Mouse (Mus musculus): Measurements from ENCODE around the gene Col13a1. TPM values are rescaled to one million over a fixed set of nuclear protein-coding genes. Genes with fewer than 3 reads are reported as not detected.

Gene Col13a1
- total and polyA plus RNA-seq, 3 experiments: not detected

- TF ChIP-seq BHLHE40 (IDR thresholded peaks at IDR 0.05; ENCODE audit: low read depth, low read length): no peak
- TF ChIP-seq CTCF (conservative IDR thresholded peaks at IDR 0.05 in 1 of 2, IDR thresholded peaks at IDR 0.05 in 1 of 2; ENCODE audit: low read depth in 2 of 2, low read length in 2 of 2): peak; percentile 85 to 87
- no peak for TF ChIP-seq ETS1 (conservative IDR thresholded peaks at IDR 0.05; ENCODE audit: low read depth, low read length)
- TF ChIP-seq ZKSCAN1 (IDR thresholded peaks at IDR 0.05; ENCODE audit: borderline replicate concordance, low read depth, low read length): no peak
- TF ChIP-seq HCFC1 (IDR thresholded peaks at IDR 0.05; ENCODE audit: low read depth, low read length): no peak
- no peak for TF ChIP-seq USF2 (conservative IDR thresholded peaks at IDR 0.05; ENCODE audit: low read depth, low read length)
- TF ChIP-seq NELFE (IDR thresholded peaks at IDR 0.05; ENCODE audit: low read depth, low read length): no peak
- no peak for TF ChIP-seq KAT2A (IDR thresholded peaks at IDR 0.05; ENCODE audit: insufficient replicate concordance, low read length)
- no peak for TF ChIP-seq USF1 (IDR thresholded peaks at IDR 0.05; ENCODE audit: low read depth, low read length)
- no peak for TF ChIP-seq SIN3A (IDR thresholded peaks at IDR 0.05; ENCODE audit: low read length)
- TF ChIP-seq UBTF (IDR thresholded peaks at IDR 0.05; ENCODE audit: low read depth, low read length): no peak
- no peak for TF ChIP-seq MAZ (IDR thresholded peaks at IDR 0.05; ENCODE audit: low read depth, low read length)
Measured at GRCm38 (mm10) chr10:61980424-61980823, 1.5 kb upstream of the Col13a1 start (continued).

- peaks cover 12% of the 10 kb centered on the region for H3K9me3 ChIP-seq (replicated peaks; ENCODE audit: low read length)
- H3K4me1 ChIP-seq (ENCODE audit: control insufficient read depth in 1 of 2, insufficient read depth in 2 of 2): no peaks in the 10 kb centered on the region; a peak in 1 of 4 replicates
- no peak overlapping the region for H3K4me3 ChIP-seq (replicated peaks in 1 of 3; ENCODE audit: low read depth in 2 of 3, low read length in 2 of 3, poor library complexity in 1 of 3)
- in situ Hi-C loops (cut with MboI; ENCODE audit: low pct_ligation_motif_present, low pct_unique_long_range_greater_than_20kb, low sequenced_read_pairs): no loop called here
- H3K4me2 ChIP-seq (ENCODE audit: insufficient read depth, low read depth, poor library complexity, severe bottlenecking): no peak overlapping the region
- dilution Hi-C loops (cut with MboI; ENCODE audit: extremely low pct_ligation_motif_present, extremely low pct_unique_long_range_greater_than_20kb, low sequenced_read_pairs): no loop called here
- no peak for DNase-seq (ENCODE audit: extremely low read depth)
- TF ChIP-seq TBP (conservative IDR thresholded peaks at IDR 0.05; ENCODE audit: low read depth, low read length) (no peak), ZKSCAN1 (IDR thresholded peaks at IDR 0.05; ENCODE audit: borderline replicate concordance, low read depth, low read length) (no peak), CTCF (conservative IDR thresholded peaks at IDR 0.05 in 1 of 2, IDR thresholded peaks at IDR 0.05 in 1 of 2; ENCODE audit: low read depth in 2 of 2, low read length in 2 of 2) (no peak), GABPA (IDR thresholded peaks at IDR 0.05; ENCODE audit: insufficient replicate concordance, low read depth, low read length) (no peak), MAX (IDR thresholded peaks at IDR 0.05; ENCODE audit: low read length) (no peak), KAT2A (IDR thresholded peaks at IDR 0.05; ENCODE audit: insufficient replicate concordance, low read length) (no peak), ZC3H11A (IDR thresholded peaks at IDR 0.05; ENCODE audit: low read depth, low read length) (no peak), ETS1 (conservative IDR thresholded peaks at IDR 0.05; ENCODE audit: low read depth, low read length) (no peak), USF1 (IDR thresholded peaks at IDR 0.05; ENCODE audit: low read depth, low read length) (no peak), PAX5 (IDR thresholded peaks at IDR 0.05; ENCODE audit: low read length) (no peak), SMC3 (IDR thresholded peaks at IDR 0.05; ENCODE audit: low read depth, low read length) (no peak), RAD21 (IDR thresholded peaks at IDR 0.05; ENCODE audit: low read depth, low read length) (no peak), E2F4 (IDR thresholded peaks at IDR 0.05; ENCODE audit: insufficient replicate concordance, low read depth, low read length) (no peak), EP300 (IDR thresholded peaks at IDR 0.05; ENCODE audit: low read length) (no peak)
- no peak overlapping the region for H3K27ac ChIP-seq (ENCODE audit: insufficient read depth, low read depth)
- no peaks in the 10 kb centered on the region for H3K36me3 ChIP-seq (replicated peaks in 1 of 2; ENCODE audit: control insufficient read depth in 1 of 2, insufficient read depth in 1 of 2, low read length in 1 of 2)
- H3K27me3 ChIP-seq (replicated peaks): peaks cover 71% of the 10 kb centered on the region
- no peak overlapping the region for H3K9ac ChIP-seq (ENCODE audit: insufficient read depth, low read depth)
- H3K79me2 ChIP-seq (replicated peaks; ENCODE audit: control insufficient read depth, extremely low read depth, insufficient read depth, poor library complexity, severe bottlenecking): no peaks in the 10 kb centered on the region
Measured at GRCm38 (mm10) chr10:61978112-61978865, 619 bp downstream of the Col13a1 start.
